Mouse (Mus musculus): Measurements from ENCODE around the gene H2-Q4. TPM values are rescaled to one million over a fixed set of nuclear protein-coding genes. Genes with fewer than 3 reads are reported as not detected.
"Not testable (repeated sequence)": the region's sequence is repeated elsewhere in the genome, so short reads cannot be mapped to it uniquely, and the experiment has no call there.

Gene H2-Q4
- 10 to 100 TPM; 24.9 to 29.1 TPM for total RNA-seq (2021)
- long read RNA-seq, experiment 1, partial matches to known transcripts, result 1 of 4 reads
- long read RNA-seq, experiment 1, other reads (novel, unspliced or antisense), result 3 of 4 reads
- long read RNA-seq, experiment 2, result 0 reads

GRCm38 (mm10) chr17:35379369-35379728, at the start of gene H2-Q4:
Gene H2-Q4 (plus strand): TSS chr17:35379617.
- peak; percentile 94 for DNase-seq

DNA sequence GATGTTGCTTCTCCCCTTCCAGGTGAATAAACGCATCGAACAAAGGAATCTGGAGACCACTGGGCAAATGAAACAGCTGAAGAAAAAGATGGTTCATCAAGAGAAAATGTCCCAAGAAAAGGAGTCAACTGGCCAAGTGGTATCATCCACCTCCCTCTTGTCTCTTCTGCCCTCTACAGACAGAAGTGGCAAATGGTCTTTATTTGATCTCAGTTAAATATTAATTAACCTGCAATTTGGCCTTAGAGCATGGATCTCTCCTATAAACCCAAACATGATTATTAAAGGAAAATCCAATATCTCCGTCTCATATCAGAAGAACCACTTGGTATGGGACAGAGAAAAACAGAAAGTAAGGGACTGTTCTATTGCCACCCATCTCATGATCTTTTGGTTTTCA, 49.7 kb upstream of the H2-Q4 start:
- not testable (repeated sequence) for DNase-seq

DNA sequence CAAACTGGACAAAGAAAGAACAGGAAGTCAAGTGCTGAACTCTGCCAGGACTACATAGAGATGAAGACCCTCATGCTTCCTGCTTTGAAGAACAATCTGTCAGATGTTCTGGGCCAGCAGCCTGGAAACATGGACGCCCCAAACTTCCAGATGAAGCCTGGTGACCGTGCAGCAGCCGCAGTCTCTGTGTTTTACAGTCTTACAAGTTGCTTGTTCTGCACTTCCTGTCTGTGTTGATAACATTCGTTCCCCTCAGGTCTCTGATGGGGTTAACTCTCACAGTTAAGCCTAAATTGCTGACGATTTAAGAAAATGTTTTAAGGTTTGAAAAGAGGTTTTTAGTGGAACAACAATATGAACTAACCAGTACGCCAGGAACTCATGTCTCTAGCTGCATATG, 47.9 kb upstream of the H2-Q4 start:
- not testable (repeated sequence) for DNase-seq

DNA sequence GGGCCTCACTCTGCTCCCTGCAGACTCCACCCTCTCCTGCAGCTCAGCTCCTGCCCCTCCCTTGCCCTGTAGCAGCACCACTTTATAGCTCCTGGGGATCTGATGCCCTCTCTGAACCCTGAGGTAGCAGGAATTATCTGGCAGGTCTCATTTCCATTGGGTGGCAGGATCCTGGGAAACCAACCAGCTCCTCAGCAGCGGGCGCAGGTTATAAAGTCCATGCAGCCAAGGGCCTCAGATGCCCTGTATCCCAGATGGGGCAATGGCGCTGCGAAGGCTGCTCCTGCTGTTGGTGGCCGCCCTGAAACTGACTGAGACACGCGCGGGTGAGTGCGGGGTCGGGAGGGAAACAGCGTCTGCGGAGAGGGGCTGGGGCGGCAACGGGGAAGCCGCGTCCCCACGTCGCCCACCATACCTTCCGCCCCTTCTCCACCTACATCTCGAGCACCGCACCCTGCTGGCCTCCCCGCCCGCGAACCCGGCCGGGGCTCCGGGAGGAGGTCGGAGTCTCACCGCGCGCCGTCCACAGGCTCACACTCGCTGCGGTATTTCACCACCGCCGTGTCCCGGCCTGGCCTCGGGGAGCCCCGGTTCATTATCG, 37.2 kb upstream of the H2-Q4 start, which contains the start of gene H2-Q2:
Gene H2-Q2, plus strand, starts transcription at position 172 of the 601 bp plus-strand sequence.
- DNase-seq, result no peak

- peak in 1 of 2 experiments; percentile 12 for DNase-seq
Observed at GRCm38 (mm10) chr17:35342711-35343476, 36.5 kb upstream of the H2-Q4 start.

DNA sequence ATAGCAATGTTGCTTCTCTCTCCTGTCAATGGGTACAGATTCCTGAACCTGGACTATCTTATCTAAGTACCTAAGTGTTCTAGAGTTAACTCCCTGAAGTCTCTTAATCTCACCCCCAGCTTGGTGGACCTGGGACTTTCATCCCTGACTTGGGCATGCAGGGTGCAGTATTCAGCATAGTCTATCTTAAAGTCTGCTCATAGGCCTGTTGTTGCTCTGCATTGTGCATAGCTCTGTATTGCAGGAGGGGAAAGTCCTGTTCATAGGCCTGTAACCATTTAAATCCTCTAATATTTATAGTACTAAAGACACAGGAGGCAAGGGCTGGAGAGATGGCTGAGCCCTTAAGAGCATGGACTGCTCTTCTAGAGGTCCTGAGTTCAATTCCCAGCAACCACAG, 31.8 kb upstream of the H2-Q4 start:
- not testable (repeated sequence) for DNase-seq

GRCm38 (mm10) chr17:35353275-35353674, 26.1 kb upstream of the H2-Q4 start:
- DNase-seq, result not testable (repeated sequence)

DNA sequence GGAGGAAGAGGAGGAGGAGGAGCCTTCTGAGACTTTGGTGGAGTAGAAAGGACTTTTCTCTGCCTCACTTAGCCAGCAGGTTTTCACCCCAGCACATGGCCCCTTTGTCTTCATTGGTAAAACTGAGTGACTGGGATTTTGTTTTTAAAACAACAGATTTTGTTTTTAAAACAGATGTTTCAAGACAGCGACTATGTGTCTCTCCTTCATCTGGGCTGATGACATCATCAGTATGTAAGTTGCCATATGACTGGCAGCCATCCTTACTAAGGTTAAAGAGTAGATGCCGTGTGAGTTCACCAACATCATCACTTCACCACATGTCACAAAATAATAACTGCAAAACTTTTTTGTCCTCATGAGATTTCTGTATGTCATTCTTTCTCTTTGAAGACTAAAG, 25.3 kb upstream of the H2-Q4 start:
- no peak for DNase-seq

- no peak for DNase-seq
Observed at GRCm38 (mm10) chr17:35357086-35357485, 22.3 kb upstream of the H2-Q4 start.

DNA sequence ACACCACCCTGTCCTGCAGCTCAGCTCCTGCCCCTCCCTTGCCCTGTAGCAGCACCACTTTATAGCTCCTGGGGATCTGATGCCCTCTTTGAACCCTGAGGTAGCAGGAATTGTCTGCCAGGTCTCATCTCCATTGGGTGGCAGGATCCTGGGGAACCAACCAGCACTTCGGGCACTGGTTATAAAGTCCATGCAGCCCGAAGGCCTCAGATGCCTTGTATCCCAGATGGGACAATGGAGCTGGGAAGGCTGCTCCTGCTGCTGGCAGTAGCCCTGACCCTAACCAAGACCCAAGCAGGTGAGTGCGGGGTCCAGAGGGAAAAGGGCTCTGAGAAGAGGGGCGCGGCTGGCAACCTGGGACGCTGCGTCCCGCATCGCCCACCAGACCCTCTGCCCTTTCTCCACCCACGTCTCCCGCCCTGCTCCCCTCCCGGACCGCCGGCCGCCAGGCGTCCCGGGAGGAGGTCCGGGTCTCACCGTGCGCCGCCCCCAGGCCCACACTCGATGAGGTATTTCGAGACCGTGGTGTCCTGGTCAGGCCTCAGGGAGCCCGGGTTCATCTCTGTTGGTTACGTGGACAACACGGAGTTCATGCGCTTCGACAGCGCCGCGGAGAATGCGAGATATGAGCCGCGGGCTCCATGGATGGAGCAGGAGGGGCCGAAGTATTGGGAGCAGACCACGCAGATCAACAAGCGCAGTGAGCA, 20.5 kb upstream of the H2-Q4 start:
- DNase-seq, result peak in 1 of 2 experiments; percentile 8

DNA sequence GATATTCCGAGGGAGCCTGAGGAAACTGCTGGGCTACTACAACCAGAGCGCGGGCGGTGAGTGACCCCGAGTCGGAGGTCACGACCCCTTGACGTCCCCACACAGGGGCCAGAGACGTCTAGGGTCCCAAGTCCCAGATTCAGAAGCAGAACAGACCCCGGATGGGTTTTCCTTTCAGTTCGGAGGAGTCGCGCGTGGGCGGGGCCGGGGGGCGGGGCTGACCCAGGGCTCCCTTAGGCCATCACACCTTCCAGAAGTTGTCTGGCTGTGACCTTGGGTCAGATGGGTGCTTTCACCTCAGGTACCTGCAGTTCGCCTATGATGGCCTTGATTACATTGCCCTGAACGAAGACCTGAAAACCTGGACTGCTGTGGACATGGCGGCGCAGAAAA, 20.0 kb upstream of the H2-Q4 start:
- no peak for DNase-seq

GRCm38 (mm10) chr17:35379729-35380451, 473 bp downstream of the H2-Q4 start:
- peak; percentile 43 to 68 for DNase-seq

- peak; percentile 25 to 29 for DNase-seq
Observed at GRCm38 (mm10) chr17:35389796-35390195, 10.4 kb downstream of the H2-Q4 start.

DNA sequence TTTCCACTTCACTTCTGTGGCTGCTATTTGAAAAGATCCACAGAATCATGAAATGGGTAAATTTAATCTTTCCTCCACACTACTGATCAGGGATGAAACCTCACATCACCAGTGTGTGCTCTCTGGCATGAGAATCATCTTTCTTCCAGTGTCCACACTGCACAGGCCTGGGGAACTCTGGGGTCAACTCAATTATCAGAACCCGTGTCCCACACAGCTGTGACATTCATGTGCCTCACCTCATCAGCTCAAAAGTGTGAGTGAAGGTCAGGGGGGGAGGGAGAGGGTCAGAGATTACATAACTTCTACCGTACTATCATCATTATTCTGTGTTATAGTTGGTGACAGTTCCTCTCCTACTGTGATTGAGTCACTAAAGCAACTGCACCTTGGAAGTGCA, 13.3 kb downstream of the H2-Q4 start:
- not testable (repeated sequence) for DNase-seq

GRCm38 (mm10) chr17:35393864-35394800, 14.7 kb downstream of the H2-Q4 start:
- peak; percentile 14 to 23 for DNase-seq

DNA sequence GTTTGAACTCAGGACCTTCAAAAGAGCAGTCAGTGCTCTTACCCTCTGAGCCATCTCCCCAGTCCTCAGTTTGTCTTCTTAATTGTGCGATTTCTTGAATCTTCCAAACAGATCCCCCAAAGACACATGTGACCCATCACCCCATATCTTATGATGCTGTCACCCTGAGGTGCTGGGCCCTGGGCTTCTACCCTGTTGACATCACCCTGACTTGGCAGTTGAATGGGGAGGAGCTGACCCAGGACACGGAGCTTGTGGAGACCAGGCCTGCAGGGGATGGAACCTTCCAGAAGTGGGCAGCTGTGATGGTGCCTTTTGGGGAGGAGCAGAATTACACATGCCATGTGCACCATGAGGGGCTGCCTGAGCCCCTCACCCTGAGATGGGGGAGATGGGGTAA, 17.5 kb downstream of the H2-Q4 start:
- not testable (repeated sequence) for DNase-seq

DNA sequence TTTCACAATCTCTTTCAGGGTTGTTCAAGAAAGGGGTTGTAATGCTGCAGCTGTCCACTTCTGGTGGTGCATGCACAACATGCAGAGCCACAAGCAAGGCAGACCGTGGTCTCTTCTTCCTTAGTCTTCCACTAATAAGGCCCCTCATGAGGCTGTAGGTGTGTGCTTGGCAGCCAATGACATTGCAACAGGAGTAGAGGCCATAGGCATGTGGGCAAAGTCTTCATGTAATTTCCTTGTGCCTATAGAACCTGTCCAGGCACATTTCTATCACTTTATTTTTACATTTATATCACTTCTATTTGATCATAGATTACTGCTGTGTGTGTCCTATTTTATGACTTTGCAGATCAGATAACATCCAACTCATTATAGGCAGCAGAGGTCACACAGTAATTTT, 33.6 kb downstream of the H2-Q4 start:
- DNase-seq, result not testable (repeated sequence)

DNA sequence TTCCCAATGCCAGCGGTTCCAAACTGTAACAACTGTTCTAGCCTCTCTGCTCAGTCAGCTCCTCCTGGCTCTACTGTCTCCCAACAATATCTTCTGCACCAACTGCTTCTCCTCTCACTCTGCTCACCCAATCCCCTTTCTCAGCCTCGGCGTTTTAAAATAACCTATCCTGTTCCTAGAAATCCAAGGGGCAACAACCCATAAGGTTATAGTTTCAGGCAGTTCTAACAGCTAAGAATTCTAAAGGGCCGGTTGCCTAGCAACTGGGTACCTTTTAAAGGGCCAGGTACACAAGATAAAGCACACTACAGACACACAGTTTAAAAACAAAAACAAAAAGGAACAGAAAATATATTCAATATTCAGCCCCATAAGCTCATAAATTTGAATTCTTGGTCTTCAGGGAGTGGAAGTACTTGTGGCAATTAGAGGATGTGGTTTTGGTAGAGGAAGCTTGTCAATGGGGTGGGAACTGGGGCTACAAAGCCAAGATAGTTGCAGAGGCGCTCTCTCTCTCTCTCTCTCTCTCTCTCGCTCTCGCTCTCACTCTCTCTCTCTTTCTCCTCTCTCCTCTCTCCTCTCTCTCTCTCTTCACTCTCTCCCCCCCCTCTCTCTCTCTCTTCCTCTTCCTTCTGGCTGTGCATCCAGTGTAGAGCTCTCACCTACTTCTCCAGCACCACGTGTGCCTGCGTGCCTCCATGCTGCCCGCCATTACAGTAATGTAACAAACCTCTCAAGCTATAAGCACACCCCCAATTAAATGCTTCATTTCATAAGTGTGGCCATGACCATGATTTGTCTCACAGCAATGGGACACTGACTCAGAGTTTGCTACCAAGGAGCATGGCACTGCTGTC, 36.1 kb downstream of the H2-Q4 start:
- DNase-seq, result not testable (repeated sequence)

- DNase-seq, result no peak
Observed at GRCm38 (mm10) chr17:35418772-35419171, 39.4 kb downstream of the H2-Q4 start.

GRCm38 (mm10) chr17:35419564-35419963, 40.1 kb downstream of the H2-Q4 start:
- DNase-seq, result not testable (repeated sequence)
